Mouse (Mus musculus): ENCODE measurements at regions not wholly inside any gene's neighbourhood (a gene's known extent, or its start where the extent isn't known, plus 50 kb on each side); places are given as distances from the start of the nearest gene placed in this dataset.

DNA sequence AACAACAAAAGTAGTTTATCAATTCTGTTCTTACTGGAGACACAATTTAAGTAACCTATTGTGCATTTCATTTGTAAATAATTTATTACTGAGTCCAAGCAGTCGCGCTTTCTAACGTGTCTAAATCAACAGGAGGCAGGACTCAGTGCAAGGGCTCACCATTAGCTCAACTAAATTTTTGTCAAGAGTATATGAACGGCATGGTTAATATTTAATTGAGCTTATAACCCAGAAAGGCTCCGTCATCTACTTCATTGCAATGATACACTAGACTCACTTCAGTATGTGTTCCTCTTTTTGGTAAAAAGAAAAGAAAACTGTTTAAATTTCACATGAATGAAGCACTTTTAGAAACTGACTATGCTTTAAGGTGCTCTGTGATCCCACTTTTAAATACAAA, 61.5 kb upstream of the BC052040 start:
- no peak for DNase-seq

DNA sequence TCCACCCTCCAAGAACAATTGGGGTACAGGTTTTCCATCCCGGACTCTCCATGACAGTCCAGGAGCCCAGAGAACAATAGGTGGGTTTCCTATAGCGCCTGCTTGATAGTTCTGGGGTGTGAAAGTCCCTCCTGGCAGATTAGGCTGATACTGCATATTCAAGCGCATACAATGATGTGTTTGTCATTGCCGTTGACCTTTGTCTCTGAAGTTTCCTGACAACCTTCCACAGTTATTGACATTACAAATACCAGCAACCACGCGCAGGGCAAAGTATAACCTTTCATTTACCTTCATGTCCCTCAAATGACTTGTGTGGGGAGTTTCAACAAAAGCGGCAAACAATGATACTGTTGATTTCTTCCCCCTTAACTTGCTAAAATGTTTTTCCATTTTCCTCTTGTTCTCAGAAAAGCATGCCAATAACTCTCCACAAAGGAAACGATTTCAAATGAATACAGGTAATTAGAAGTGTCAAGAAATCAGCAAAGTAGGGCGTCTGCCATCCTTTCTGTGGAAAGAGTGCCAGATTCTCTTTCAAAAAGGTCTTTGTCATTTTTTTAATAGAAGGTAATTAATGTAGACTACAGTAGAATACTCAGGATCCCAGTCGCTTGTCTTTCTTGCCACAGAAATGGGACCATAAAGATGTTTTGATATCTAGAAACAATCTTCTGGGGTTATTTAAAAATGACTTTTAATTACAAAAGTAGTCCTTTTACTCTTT, 60.9 kb upstream of the BC052040 start:
- no peak for DNase-seq

DNA sequence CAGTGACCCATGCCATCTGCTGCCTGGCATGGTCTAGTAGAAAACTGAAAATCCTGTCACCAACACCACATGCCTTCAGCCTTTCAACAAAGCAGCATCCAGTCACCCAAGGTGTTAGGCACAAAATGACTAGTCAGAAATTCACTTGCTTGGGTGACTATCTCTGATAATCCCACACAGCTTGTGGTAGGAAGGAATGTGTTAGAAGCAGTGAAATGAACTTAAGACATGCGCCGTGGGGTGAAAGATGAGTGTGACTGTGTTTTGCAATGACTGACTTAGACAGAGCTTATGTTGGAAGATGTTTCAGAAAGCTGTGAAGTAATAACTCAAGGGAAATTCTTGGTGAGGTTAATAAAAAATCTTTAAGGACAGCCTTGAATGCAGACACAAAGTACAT, 51.6 kb upstream of the BC052040 start:
- DNase-seq = no peak

Measured in thymus, postnatal 25 days (tissue).